Mouse (Mus musculus): ENCODE data around the gene Polr2g.

Polr2g gene

DNA sequence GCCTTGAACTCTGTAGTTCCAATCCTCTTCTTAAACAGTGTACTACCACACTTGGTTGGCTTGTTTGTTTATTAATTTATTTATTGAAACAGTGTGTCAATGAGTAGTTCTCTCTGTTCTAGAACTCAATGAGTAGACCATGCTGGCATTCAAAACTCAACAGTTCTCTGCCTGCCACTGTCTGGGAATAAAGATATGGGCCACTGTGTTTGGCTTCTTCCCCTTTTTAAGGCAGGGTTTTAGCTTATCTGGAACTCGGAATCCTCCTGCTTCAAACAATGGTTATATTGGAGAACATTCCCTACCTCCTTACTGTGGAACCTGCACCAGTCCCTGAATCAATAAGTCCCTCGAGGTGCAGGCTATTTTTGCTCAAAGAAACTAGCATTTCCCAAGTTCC is 39.5 kb downstream of the Polr2g start:
- DNase-seq (ENCODE audit: extremely low spot score) = no peak

DNA sequence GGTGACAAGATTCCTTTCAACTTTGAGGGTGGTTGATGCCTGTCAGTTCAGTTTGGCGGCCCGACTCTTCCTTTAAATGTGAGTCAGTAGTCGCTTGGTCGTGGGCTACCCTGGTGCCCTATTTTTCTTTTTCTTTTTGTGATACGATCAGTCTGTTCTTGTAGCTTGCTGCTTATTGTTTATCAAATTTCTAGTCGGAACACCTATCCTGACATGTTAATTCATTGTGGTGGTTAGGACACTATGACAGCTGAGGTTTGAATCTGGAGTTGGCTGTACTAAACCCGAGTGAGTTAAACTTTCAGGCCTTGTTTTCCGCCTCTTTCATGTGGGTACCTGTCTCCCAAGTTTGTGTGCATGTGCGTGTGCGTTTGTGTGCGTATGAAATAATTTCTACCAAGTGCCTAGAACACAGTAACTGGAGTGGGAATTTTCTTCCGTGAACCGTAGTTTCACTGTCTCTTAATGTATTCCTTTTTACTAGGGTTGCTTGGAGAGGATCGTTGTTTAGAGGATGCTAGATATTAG is 40.8 kb downstream of the Polr2g start:
- DNase-seq (ENCODE audit: extremely low spot score) = no peak

DNA sequence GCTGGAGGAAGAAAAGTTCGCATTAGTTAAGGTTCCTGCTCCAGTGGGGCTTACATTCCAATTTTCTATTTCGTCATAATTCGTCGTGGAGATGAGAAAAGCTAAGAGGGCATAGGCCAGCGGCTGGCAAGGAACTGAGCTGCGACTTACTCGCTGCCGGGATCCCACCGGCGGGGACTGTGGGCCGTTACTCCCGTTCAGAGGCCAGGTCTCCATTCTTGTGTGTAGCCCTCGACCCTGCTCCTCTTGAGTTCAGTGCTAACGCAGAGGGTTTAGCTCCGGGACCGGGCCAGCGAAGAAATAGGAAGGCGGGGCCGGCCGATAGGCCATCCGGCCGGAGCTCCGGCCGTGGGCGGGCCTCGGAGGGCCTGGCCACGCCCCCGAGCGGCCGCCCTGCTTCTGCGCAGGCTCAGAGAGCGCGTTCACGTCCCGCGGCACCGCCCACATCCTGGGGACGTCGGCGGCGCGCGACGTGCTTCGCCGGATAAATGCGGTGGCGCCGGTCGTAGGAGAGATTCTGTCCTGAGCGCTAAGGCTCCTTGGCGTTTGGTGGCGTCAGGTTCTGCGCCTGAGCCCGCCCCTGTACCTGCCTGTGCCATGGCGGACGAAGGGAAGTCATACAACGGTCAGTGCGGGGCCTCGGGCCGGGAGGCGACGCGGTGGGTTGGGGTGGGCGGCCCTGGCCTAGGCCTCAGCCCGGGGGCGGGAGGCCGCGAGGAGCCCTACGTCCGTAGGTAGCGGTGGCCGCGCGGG is 41.6 kb downstream of the Polr2g start, which contains the start of gene Nxf1:
Gene Nxf1 (plus strand): TSS at position 439 of the 753 bp plus-strand sequence.
- DNase-seq (ENCODE audit: extremely low spot score) = peak; percentile 89

DNA sequence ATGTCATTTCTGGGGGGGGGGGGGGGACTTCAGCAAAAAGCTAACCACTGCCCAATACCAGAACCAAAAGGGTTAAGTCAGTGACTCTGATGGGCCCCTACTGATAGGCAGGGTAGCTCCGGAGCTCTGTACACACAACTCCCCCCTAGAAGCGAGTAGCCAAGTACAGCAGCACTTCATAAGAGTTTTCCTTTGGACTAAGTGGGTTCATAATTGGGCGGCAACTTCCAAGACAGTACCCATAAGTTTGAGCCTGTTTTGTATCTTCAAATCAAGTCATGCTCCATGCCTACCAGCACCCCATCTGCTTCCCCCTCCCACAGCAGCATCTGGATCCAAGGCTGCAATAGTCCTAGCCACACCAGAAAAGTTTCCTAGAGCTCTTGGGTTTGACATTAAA is 42.7 kb downstream of the Polr2g start:
- DNase-seq (ENCODE audit: extremely low spot score) = no peak

GRCm38 (mm10) chr19:8747368-8747767 is 51.0 kb downstream of the Polr2g start:
- no peak for DNase-seq (ENCODE audit: extremely low spot score)

DNA sequence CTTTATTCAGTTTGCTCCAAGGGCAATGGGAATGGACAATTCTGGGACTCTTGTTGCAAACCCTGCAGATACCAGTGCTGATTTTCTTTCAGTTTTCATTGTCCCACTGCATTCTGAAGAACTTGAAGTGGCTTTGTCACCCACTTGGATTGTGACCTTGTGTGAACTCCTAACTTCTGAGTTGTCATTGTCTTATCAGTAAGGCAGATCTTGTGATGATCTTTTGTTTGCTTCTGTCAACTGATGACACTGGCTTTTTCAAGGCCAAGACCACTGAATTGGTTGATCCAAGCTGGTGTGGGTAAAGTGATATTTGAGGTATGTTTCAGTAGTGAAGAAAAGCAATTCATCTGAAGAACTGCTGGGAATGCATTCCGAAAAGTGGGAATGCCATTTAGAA is 53.0 kb downstream of the Polr2g start:
- DNase-seq (ENCODE audit: extremely low spot score) = no peak

Data from embryo, embryonic 9.5 days (tissue).